ENCODE assay signal across 38 mouse cellular contexts in genomic region chr7:19962423-19962822, GRCm38 (mm10). TPM values are rescaled to one million over a fixed set of nuclear protein-coding genes. Genes with fewer than 3 reads are reported as not detected.
"Had no signal": no experiment of that assay in that cellular context is flagged by ENCODE, and none has a peak within 500 bp of the region (broad histone marks: within the 10 kb centered on the region; RNA-seq: fewer than 3 reads in every experiment).

No protein-coding gene starts in this region.

- ATAC-seq: forebrain, embryonic 16.5 days; hindbrain, embryonic 16.5 days; inflammation-experienced regulatory T-cells, adult 6 months; liver, embryonic 12.5 days had no signal

- H3K9me3 ChIP-seq: limb, embryonic 13.5 days; limb, embryonic 15.5 days; liver, embryonic 12.5 days had no signal

- H3K9ac ChIP-seq: heart, embryonic 12.5 days; hindbrain, embryonic 12.5 days; hindbrain, embryonic 14.5 days; limb, embryonic 13.5 days; limb, embryonic 15.5 days; liver, embryonic 12.5 days; liver, embryonic 14.5 days had no signal

- H3K27ac ChIP-seq: gastrocnemius, adult 2 months; heart, adult 2 months; hindbrain, embryonic 10.5 days; hindbrain, embryonic 12.5 days; hindbrain, embryonic 14.5 days; layer of hippocampus, adult 2 months; limb, embryonic 13.5 days; limb, embryonic 15.5 days; liver, embryonic 12.5 days; liver, embryonic 14.5 days had no signal

- H3K4me1 ChIP-seq: heart, embryonic 12.5 days; hindbrain, embryonic 10.5 days; hindbrain, embryonic 12.5 days; limb, embryonic 13.5 days; limb, embryonic 15.5 days; liver, embryonic 12.5 days had no signal

- H3K27me3 ChIP-seq: heart, embryonic 12.5 days; hindbrain, embryonic 12.5 days; limb, embryonic 13.5 days; limb, embryonic 15.5 days; liver, embryonic 12.5 days had no signal

- H3K36me3 ChIP-seq: heart, embryonic 12.5 days; hindbrain, embryonic 10.5 days; hindbrain, embryonic 12.5 days; limb, embryonic 13.5 days; limb, embryonic 15.5 days; liver, embryonic 12.5 days had no signal

- DNase-seq: gastrocnemius, adult 2 months; gastrocnemius, postnatal 10 days; gastrocnemius, postnatal 25 days; heart, postnatal 10 days; heart, postnatal 4 days; kidney, adult 11 months; kidney, adult 8-10 months; kidney, postnatal 10 days; kidney, postnatal 4 days; layer of hippocampus, adult 9-11 months; layer of hippocampus, postnatal 36 days; left cerebral cortex, postnatal 4 days had no signal

- H3K4me2 ChIP-seq: heart, embryonic 12.5 days; hindbrain, embryonic 12.5 days; hindbrain, embryonic 14.5 days; limb, embryonic 13.5 days; limb, embryonic 15.5 days; liver, embryonic 12.5 days had no signal

- H3K4me3 ChIP-seq: gastrocnemius, adult 2 months; heart, adult 2 months; heart, embryonic 12.5 days; hindbrain, embryonic 10.5 days; hindbrain, embryonic 12.5 days; layer of hippocampus, adult 2 months; limb, embryonic 13.5 days; limb, embryonic 15.5 days; liver, embryonic 12.5 days had no signal

RNA-seq across cellular contexts. Expression of gene Ceacam20, which starts 2.8 kb away (rescaled TPM):
- total RNA-seq: gastrocnemius, adult 2 months; gastrocnemius, postnatal 10 days; gastrocnemius, postnatal 25 days; gastrocnemius, postnatal 4 days; granulocyte monocyte progenitor cell, adult 5-6 weeks; heart, adult 2 months; heart, postnatal 10 days; heart, postnatal 25 days; heart, postnatal 4 days; layer of hippocampus, adult 2 months; layer of hippocampus, postnatal 14 days; layer of hippocampus, postnatal 36 days; left cerebral cortex, adult 18-20 months; left cerebral cortex, adult 8-10 months; left cerebral cortex, postnatal 10 days; left cerebral cortex, postnatal 25 days; left cerebral cortex, postnatal 4 days; liver, adult 2 months had no signal
- polyA plus RNA-seq: forebrain, embryonic 16.5 days; frontal cortex, adult 2 months; heart, adult 2 months; heart, embryonic 12.5 days; heart, embryonic 14.5 days; hindbrain, embryonic 10.5 days; hindbrain, embryonic 12.5 days; hindbrain, embryonic 14.5 days; hindbrain, embryonic 16.5 days; kidney, embryonic 16.5 days; limb, embryonic 11.5 days; limb, embryonic 13.5 days; limb, embryonic 15.5 days; liver, adult 2 months; liver, embryonic 12.5 days; liver, embryonic 14.5 days had no signal

RNA-seq across cellular contexts. Expression of gene Igsf23, which starts 11.9 kb away (rescaled TPM):
- total RNA-seq: gastrocnemius, adult 2 months; gastrocnemius, postnatal 10 days; gastrocnemius, postnatal 25 days; gastrocnemius, postnatal 4 days; layer of hippocampus, adult 2 months; layer of hippocampus, postnatal 14 days; layer of hippocampus, postnatal 36 days; left cerebral cortex, adult 18-20 months; left cerebral cortex, adult 8-10 months; left cerebral cortex, postnatal 10 days; left cerebral cortex, postnatal 25 days; left cerebral cortex, postnatal 4 days had no signal
- polyA plus RNA-seq: forebrain, embryonic 16.5 days; hindbrain, embryonic 14.5 days; hindbrain, embryonic 16.5 days; limb, embryonic 15.5 days had no signal

RNA-seq across cellular contexts. Expression of gene Nlrp9b, which starts 28.8 kb away (rescaled TPM):
- total RNA-seq: gastrocnemius, adult 2 months; gastrocnemius, postnatal 10 days; gastrocnemius, postnatal 25 days; gastrocnemius, postnatal 4 days; granulocyte monocyte progenitor cell, adult 5-6 weeks; heart, adult 2 months; heart, postnatal 10 days; heart, postnatal 25 days; heart, postnatal 4 days; layer of hippocampus, adult 2 months; layer of hippocampus, postnatal 14 days; layer of hippocampus, postnatal 36 days; left cerebral cortex, adult 18-20 months; left cerebral cortex, adult 8-10 months; left cerebral cortex, postnatal 10 days; left cerebral cortex, postnatal 25 days; left cerebral cortex, postnatal 4 days; liver, adult 2 months had no signal
- polyA plus RNA-seq: forebrain, embryonic 16.5 days; frontal cortex, adult 2 months; heart, adult 2 months; heart, embryonic 12.5 days; heart, embryonic 14.5 days; hindbrain, embryonic 10.5 days; hindbrain, embryonic 12.5 days; hindbrain, embryonic 14.5 days; hindbrain, embryonic 16.5 days; inflammation-experienced regulatory T-cells, adult 6 months; kidney, embryonic 16.5 days; limb, embryonic 13.5 days; limb, embryonic 15.5 days; liver, adult 2 months; liver, embryonic 12.5 days; liver, embryonic 14.5 days had no signal
